In genomic region chr1:59797865-59798264, GRCm38 (mm10) we compare ENCODE assay signal across 22 mouse cellular contexts. TPM values are rescaled to one million over a fixed set of nuclear protein-coding genes. Genes with fewer than 3 reads are reported as not detected.
DNase-seq lines count a peak whose midpoint lies in the region; ATAC-seq lines count a peak whose summit lies in the region.
"Had no signal": no experiment of that assay in that cellular context is flagged by ENCODE, and none has a peak within 500 bp of the region (broad histone marks: within the 10 kb centered on the region; RNA-seq: fewer than 3 reads in every experiment).

No protein-coding gene starts in this region.

- no peak overlapping the region for H3K4me2 ChIP-seq in heart, embryonic 11.5 days
- H3K4me2 ChIP-seq in hindbrain, embryonic 16.5 days (ENCODE audit: low read length) = no peak overlapping the region
- no peak overlapping the region for H3K4me2 ChIP-seq in hindbrain, embryonic 12.5 days (replicated peaks)
- no peak overlapping the region for H3K4me2 ChIP-seq in limb, embryonic 15.5 days
- H3K4me2 ChIP-seq: embryonic facial prominence, embryonic 13.5 days; liver, embryonic 12.5 days; stomach, embryonic 15.5 days had no signal

- H3K9ac ChIP-seq in heart, embryonic 11.5 days (ENCODE audit: low read depth, low read length) = no peak overlapping the region
- H3K9ac ChIP-seq in hindbrain, embryonic 16.5 days (ENCODE audit: low read depth, low read length) = no peak overlapping the region
- no peak overlapping the region for H3K9ac ChIP-seq in hindbrain, embryonic 12.5 days
- no peak overlapping the region for H3K9ac ChIP-seq in limb, embryonic 15.5 days
- H3K9ac ChIP-seq: embryonic facial prominence, embryonic 13.5 days; liver, embryonic 12.5 days; stomach, embryonic 15.5 days had no signal

- H3K36me3 ChIP-seq in heart, embryonic 11.5 days (ENCODE audit: control insufficient read depth, insufficient read depth, low read length) = no peaks in the 10 kb centered on the region
- no peaks in the 10 kb centered on the region for H3K36me3 ChIP-seq in hindbrain, embryonic 16.5 days (ENCODE audit: control insufficient read depth, insufficient read depth, low read length)
- no peaks in the 10 kb centered on the region for H3K36me3 ChIP-seq in hindbrain, embryonic 12.5 days
- H3K36me3 ChIP-seq in limb, embryonic 15.5 days = no peaks in the 10 kb centered on the region
- H3K36me3 ChIP-seq in limb, embryonic 10.5 days = peaks cover 10% of the 10 kb centered on the region
- H3K36me3 ChIP-seq: embryonic facial prominence, embryonic 13.5 days; liver, embryonic 12.5 days; stomach, embryonic 15.5 days had no signal

- DNase-seq in heart, postnatal 10 days = no peak
- no peak for DNase-seq in limb, embryonic 10.5 days (ENCODE audit: low spot score)
- DNase-seq: adrenal gland, postnatal 25 days; cerebellum, adult 11-12 months; cerebellum, postnatal 14 days; gastrocnemius, postnatal 14 days; heart, postnatal 14 days; kidney, adult 9 months; right cerebral cortex, postnatal 25 days had no signal

- H3K4me1 ChIP-seq in heart, embryonic 11.5 days (ENCODE audit: control insufficient read depth, insufficient read depth, low read length) = peaks cover 7% of the 10 kb centered on the region; the same call in 1 of the 2 replicates
- no peaks in the 10 kb centered on the region for H3K4me1 ChIP-seq in hindbrain, embryonic 16.5 days (ENCODE audit: control insufficient read depth, insufficient read depth, low read depth, low read length)
- H3K4me1 ChIP-seq in hindbrain, embryonic 12.5 days = no peaks in the 10 kb centered on the region
- no peaks in the 10 kb centered on the region for H3K4me1 ChIP-seq in limb, embryonic 15.5 days
- H3K4me1 ChIP-seq in limb, embryonic 10.5 days = no peaks in the 10 kb centered on the region
- H3K4me1 ChIP-seq in brown adipose tissue, adult 24 weeks (ENCODE audit: control insufficient read depth, insufficient read depth, insufficient read length, low read length) = peaks cover 10% of the 10 kb centered on the region
- H3K4me1 ChIP-seq: stomach, embryonic 15.5 days had no signal

- H3K27me3 ChIP-seq in heart, embryonic 11.5 days (ENCODE audit: control insufficient read depth, insufficient read depth, low read length) = no peaks in the 10 kb centered on the region
- no peaks in the 10 kb centered on the region for H3K27me3 ChIP-seq in hindbrain, embryonic 16.5 days (replicated peaks; ENCODE audit: control insufficient read depth, insufficient read depth, low read length)
- no peaks in the 10 kb centered on the region for H3K27me3 ChIP-seq in hindbrain, embryonic 12.5 days
- no peaks in the 10 kb centered on the region for H3K27me3 ChIP-seq in limb, embryonic 15.5 days
- H3K27me3 ChIP-seq in limb, embryonic 10.5 days (ENCODE audit: low read depth, poor library complexity, severe bottlenecking) = no peaks in the 10 kb centered on the region
- H3K27me3 ChIP-seq: CH12.LX; embryonic facial prominence, embryonic 13.5 days; liver, embryonic 12.5 days; stomach, embryonic 15.5 days had no signal

- no peak overlapping the region for H3K4me3 ChIP-seq in heart, embryonic 11.5 days (ENCODE audit: low read depth, low read length)
- no peak overlapping the region for H3K4me3 ChIP-seq in hindbrain, embryonic 16.5 days (ENCODE audit: low read length)
- no peak overlapping the region for H3K4me3 ChIP-seq in hindbrain, embryonic 12.5 days
- no peak overlapping the region for H3K4me3 ChIP-seq in limb, embryonic 15.5 days
- H3K4me3 ChIP-seq in limb, embryonic 10.5 days = no peak overlapping the region
- no peak overlapping the region for H3K4me3 ChIP-seq in brown adipose tissue, adult 24 weeks (ENCODE audit: insufficient read depth, low read depth, low read length)
- H3K4me3 ChIP-seq: embryonic facial prominence, embryonic 13.5 days; liver, embryonic 12.5 days; midbrain, embryonic 10.5 days; stomach, embryonic 15.5 days had no signal

- H3K27ac ChIP-seq in heart, embryonic 11.5 days (ENCODE audit: low read depth, low read length) = peak overlapping the region; percentile 35; the same call in 1 of the 2 replicates
- H3K27ac ChIP-seq in hindbrain, embryonic 16.5 days (ENCODE audit: low read depth, low read length) = 0 out of 2 replicates have a peak overlapping the region, but pooled peaks have one; percentile 17
- H3K27ac ChIP-seq in hindbrain, embryonic 12.5 days = no peak overlapping the region
- peak overlapping the region; percentile 61; the same call in 1 of the 2 replicates for H3K27ac ChIP-seq in limb, embryonic 15.5 days
- no peak overlapping the region for H3K27ac ChIP-seq in limb, embryonic 10.5 days
- H3K27ac ChIP-seq in brown adipose tissue, adult 24 weeks (replicated peaks; ENCODE audit: low read depth, low read length) = peak overlapping the region; percentile 50; the same call in 1 of the 2 replicates
- H3K27ac ChIP-seq: embryonic facial prominence, embryonic 13.5 days; liver, embryonic 12.5 days; macrophage; midbrain, embryonic 10.5 days; stomach, embryonic 15.5 days had no signal

- WGBS in heart, embryonic 11.5 days (ENCODE audit: insufficient replicate concordance) = 63% methylated on average over 2 of the region's 2 CpGs
- 92% methylated on average over 2 of the region's 2 CpGs for WGBS in hindbrain, embryonic 16.5 days
- 91% methylated on average over 2 of the region's 2 CpGs for WGBS in hindbrain, embryonic 12.5 days
- 79% methylated on average over 2 of the region's 2 CpGs for WGBS in limb, embryonic 15.5 days
- 96% methylated on average over 2 of the region's 2 CpGs for WGBS in limb, embryonic 10.5 days

- no peak for ATAC-seq in heart, embryonic 11.5 days (replicated peaks; ENCODE audit: insufficient number of reproducible peaks, low FRiP score, low TSS enrichment)
- ATAC-seq in hindbrain, embryonic 16.5 days = no peak
- ATAC-seq in hindbrain, embryonic 12.5 days (ENCODE audit: low FRiP score) = no peak
- no peak for ATAC-seq in limb, embryonic 15.5 days (ENCODE audit: insufficient number of reproducible peaks, low FRiP score, low TSS enrichment, low read depth)
- ATAC-seq: forebrain, embryonic 14.5 days; inflammation-experienced regulatory T-cells, adult 6 months; liver, embryonic 12.5 days had no signal

- no peaks in the 10 kb centered on the region for H3K9me3 ChIP-seq in heart, embryonic 11.5 days (replicated peaks; ENCODE audit: control insufficient read depth, low read length)
- no peaks in the 10 kb centered on the region for H3K9me3 ChIP-seq in hindbrain, embryonic 16.5 days (ENCODE audit: control insufficient read depth, low read length)
- H3K9me3 ChIP-seq in hindbrain, embryonic 12.5 days (replicated peaks) = no peaks in the 10 kb centered on the region
- no peaks in the 10 kb centered on the region for H3K9me3 ChIP-seq in limb, embryonic 15.5 days
- no peaks in the 10 kb centered on the region for H3K9me3 ChIP-seq in limb, embryonic 10.5 days (replicated peaks)
- H3K9me3 ChIP-seq: embryonic facial prominence, embryonic 13.5 days; liver, embryonic 12.5 days; midbrain, embryonic 10.5 days; stomach, embryonic 15.5 days had no signal

- intact Hi-C loops in heart, postnatal 10 days (cut with DNase I) = loop anchor here (5.0 kb wide), 1 partner anchor 36 kb away; the partner anchor contains the start of gene Bmpr2

RNA-seq across cellular contexts. Expression of gene Bmpr2, which starts 34.7 kb away (rescaled TPM):
- 12.0 and 12.7 TPM in 2 replicates for polyA plus RNA-seq in heart, embryonic 11.5 days (2014; fragmentation: Nextera tagmentation; extraction: Ambion mirVana)
- total RNA-seq in heart, postnatal 10 days (2021) = 10 to 100 TPM; 51.1 to 52.2 TPM
- 9.6 and 10.1 TPM in 2 replicates for polyA plus RNA-seq in hindbrain, embryonic 16.5 days (2015; fragmentation: Nextera tagmentation; extraction: Ambion mirVana)
- polyA plus RNA-seq in hindbrain, embryonic 12.5 days (2016; fragmentation: Nextera tagmentation; extraction: Ambion mirVana) = 12.5 and 13.7 TPM in 2 replicates
- 8.0 and 10.2 TPM in 2 replicates for polyA plus RNA-seq in limb, embryonic 15.5 days (2015; fragmentation: Nextera tagmentation; extraction: Ambion mirVana)
- polyA plus RNA-seq in limb, embryonic 10.5 days (2016; fragmentation: Nextera tagmentation; extraction: Ambion mirVana) = 5.1 and 8.0 TPM in 2 replicates
- polyA plus RNA-seq in brown adipose tissue, adult 24 weeks (2012; ENCODE audit: insufficient read depth, insufficient read length, missing spikeins) = 14.6 and 18.7 TPM in 2 replicates

Comparison
In these comparisons a context has a peak if more than half of its experiments do, and no peak if none do; other contexts are left out.
1. H3K27ac ChIP-seq: peak in heart, embryonic 11.5 days (single experiment), hindbrain, embryonic 16.5 days (single experiment), limb, embryonic 15.5 days (single experiment) and brown adipose tissue, adult 24 weeks (single experiment); none in hindbrain, embryonic 12.5 days (single experiment) and limb, embryonic 10.5 days (single experiment).